Mouse (Mus musculus): ENCODE data around the gene Eef1akmt3. TPM values are rescaled to one million over a fixed set of nuclear protein-coding genes. Genes with fewer than 3 reads are reported as not detected.
A peak's percentile ranks its signal among the peaks of the same experiment; 100 is the strongest.
"Not testable (repeated sequence)": the region's sequence is repeated elsewhere in the genome, so short reads cannot be mapped to it uniquely, and the experiment has no call there.

Gene Eef1akmt3
- polyA plus RNA-seq, 1 experiment from 2014 or later = not detected

- Histone ChIP-seq H3K79me2 (ENCODE audit: inconsistent target) (peaks cover 32% of the 10 kb centered on the region), H3K27ac (peak within 1 kb of the TSS; percentile 87), H3K4me3 (ENCODE audit: inconsistent target) (peak within 1 kb of the TSS; percentile 69), H3K36me3 (ENCODE audit: inconsistent target) (peaks cover 34% of the 10 kb centered on the region)
- under 1% methylated on average over 46 of the region's 46 CpGs for WGBS (ENCODE audit: missing documents)
Measured at GRCm38 (mm10) chr10:127063239-127063872, 22.0 kb upstream of the Eef1akmt3 start, which contains the start of gene Cdk4. Cdk4 (plus strand) TSS chr10:127063534.

GRCm38 (mm10) chr10:127062503-127062902 is 21.2 kb upstream of the Eef1akmt3 start:
- Histone ChIP-seq H3K79me2 (ENCODE audit: inconsistent target) (peaks cover 32% of the 10 kb centered on the region), H3K27ac (peak overlapping the region; percentile 62), H3K36me3 (ENCODE audit: inconsistent target) (peaks cover 28% of the 10 kb centered on the region), H3K4me3 (ENCODE audit: inconsistent target) (no peak overlapping the region)
- WGBS (ENCODE audit: missing documents) = 39% methylated on average over 5 of the region's 5 CpGs

- Histone ChIP-seq H3K36me3 (ENCODE audit: inconsistent target) (peaks cover 24% of the 10 kb centered on the region), H3K27ac (peak overlapping the region; percentile 62), H3K79me2 (ENCODE audit: inconsistent target) (peaks cover 32% of the 10 kb centered on the region)
- 95% methylated on average over 2 of the region's 4 CpGs for WGBS (ENCODE audit: missing documents)
- not testable (repeated sequence) for H3K4me3 ChIP-seq (ENCODE audit: inconsistent target)
Measured at GRCm38 (mm10) chr10:127062101-127062500, 20.8 kb upstream of the Eef1akmt3 start.

GRCm38 (mm10) chr10:127061513-127061912 is 20.2 kb upstream of the Eef1akmt3 start:
- H3K4me3 ChIP-seq (ENCODE audit: inconsistent target) = no peak overlapping the region
- H3K36me3 ChIP-seq (ENCODE audit: inconsistent target) = peaks cover 18% of the 10 kb centered on the region
- 82% methylated on average over 2 of the region's 2 CpGs for WGBS (ENCODE audit: missing documents)
- peaks cover 29% of the 10 kb centered on the region for H3K79me2 ChIP-seq (ENCODE audit: inconsistent target)
- no peak overlapping the region for H3K27ac ChIP-seq

GRCm38 (mm10) chr10:127061085-127061484 is 19.8 kb upstream of the Eef1akmt3 start:
- Histone ChIP-seq H3K27ac (no peak overlapping the region), H3K36me3 (ENCODE audit: inconsistent target) (peaks cover 13% of the 10 kb centered on the region), H3K79me2 (ENCODE audit: inconsistent target) (peaks cover 26% of the 10 kb centered on the region), H3K4me3 (ENCODE audit: inconsistent target) (no peak overlapping the region)
- 91% methylated on average over 5 of the region's 5 CpGs for WGBS (ENCODE audit: missing documents)

- peaks cover 18% of the 10 kb centered on the region for H3K79me2 ChIP-seq (ENCODE audit: inconsistent target)
- peak within 1 kb of the TSS; percentile 11 for H3K4me3 ChIP-seq (ENCODE audit: inconsistent target)
- H3K36me3 ChIP-seq (ENCODE audit: inconsistent target) = peaks cover 5% of the 10 kb centered on the region; the same call in 1 of the 2 replicates
- 7% methylated on average over 51 of the region's 72 CpGs for WGBS (ENCODE audit: missing documents)
- H3K27ac ChIP-seq = no peak within 1 kb of the TSS
Measured at GRCm38 (mm10) chr10:127059968-127060916, 18.9 kb upstream of the Eef1akmt3 start, which contains the start of gene March9. March9 (minus strand) TSS chr10:127060184.

GRCm38 (mm10) chr10:127059174-127059967 is 18.1 kb upstream of the Eef1akmt3 start:
- H3K4me3 ChIP-seq (ENCODE audit: inconsistent target) = no peak overlapping the region
- H3K27ac ChIP-seq = no peak overlapping the region
- peaks cover 9% of the 10 kb centered on the region for H3K79me2 ChIP-seq (ENCODE audit: inconsistent target)
- no peaks in the 10 kb centered on the region for H3K36me3 ChIP-seq (ENCODE audit: inconsistent target)
- WGBS (ENCODE audit: missing documents) = 0% methylated on average over 44 of the region's 92 CpGs

GRCm38 (mm10) chr10:127058708-127059107 is 17.4 kb upstream of the Eef1akmt3 start:
- Histone ChIP-seq H3K36me3 (ENCODE audit: inconsistent target) (no peaks in the 10 kb centered on the region), H3K4me3 (ENCODE audit: inconsistent target) (no peak overlapping the region), H3K79me2 (ENCODE audit: inconsistent target) (peaks cover 3% of the 10 kb centered on the region), H3K27ac (no peak overlapping the region)
- 25% methylated on average over 8 of the region's 8 CpGs for WGBS (ENCODE audit: missing documents)

- no peak overlapping the region for H3K4me3 ChIP-seq (ENCODE audit: inconsistent target)
Measured at GRCm38 (mm10) chr10:127058161-127058560, 16.8 kb upstream of the Eef1akmt3 start.

GRCm38 (mm10) chr10:127056490-127056889 is 15.2 kb upstream of the Eef1akmt3 start:
- Histone ChIP-seq H3K27ac (no peak overlapping the region), H3K4me3 (ENCODE audit: inconsistent target) (no peak overlapping the region), H3K79me2 (ENCODE audit: inconsistent target) (no peaks in the 10 kb centered on the region), H3K36me3 (ENCODE audit: inconsistent target) (no peaks in the 10 kb centered on the region)
- WGBS (ENCODE audit: missing documents) = 88% methylated on average over 15 of the region's 20 CpGs

More at GRCm38 (mm10) chr10:127058161-127058560, 16.8 kb upstream of the Eef1akmt3 start:
- no peak overlapping the region for H3K27ac ChIP-seq
- no peaks in the 10 kb centered on the region for H3K79me2 ChIP-seq (ENCODE audit: inconsistent target)
- H3K36me3 ChIP-seq (ENCODE audit: inconsistent target) = no peaks in the 10 kb centered on the region
- WGBS (ENCODE audit: missing documents) = 5% methylated on average over 9 of the region's 9 CpGs

- no peaks in the 10 kb centered on the region for H3K79me2 ChIP-seq (ENCODE audit: inconsistent target)
- WGBS (ENCODE audit: missing documents) = 14% methylated on average over 8 of the region's 8 CpGs
- no peak overlapping the region for H3K27ac ChIP-seq
- no peaks in the 10 kb centered on the region for H3K36me3 ChIP-seq (ENCODE audit: inconsistent target)
- no peak overlapping the region for H3K4me3 ChIP-seq (ENCODE audit: inconsistent target)
Measured at GRCm38 (mm10) chr10:127055406-127055805, 14.1 kb upstream of the Eef1akmt3 start.

GRCm38 (mm10) chr10:127054646-127055045 is 13.3 kb upstream of the Eef1akmt3 start:
- no peak overlapping the region for H3K4me3 ChIP-seq (ENCODE audit: inconsistent target)
- WGBS (ENCODE audit: missing documents) = 97% methylated on average over 4 of the region's 4 CpGs
- H3K36me3 ChIP-seq (ENCODE audit: inconsistent target) = no peaks in the 10 kb centered on the region
- no peaks in the 10 kb centered on the region for H3K79me2 ChIP-seq (ENCODE audit: inconsistent target)
- H3K27ac ChIP-seq = no peak overlapping the region

GRCm38 (mm10) chr10:127050119-127050474 is 8.8 kb upstream of the Eef1akmt3 start:
- Histone ChIP-seq H3K79me2 (ENCODE audit: inconsistent target) (no peaks in the 10 kb centered on the region), H3K4me3 (ENCODE audit: inconsistent target) (no peak overlapping the region), H3K36me3 (ENCODE audit: inconsistent target) (no peaks in the 10 kb centered on the region), H3K27ac (no peak overlapping the region)
- WGBS (ENCODE audit: missing documents) = 5% methylated on average over 10 of the region's 10 CpGs

- H3K36me3 ChIP-seq (ENCODE audit: inconsistent target) = no peaks in the 10 kb centered on the region
- H3K4me3 ChIP-seq (ENCODE audit: inconsistent target) = no peak overlapping the region
Measured at GRCm38 (mm10) chr10:127049395-127050118, 8.2 kb upstream of the Eef1akmt3 start.

More at GRCm38 (mm10) chr10:127049395-127050118, 8.2 kb upstream of the Eef1akmt3 start:
- WGBS (ENCODE audit: missing documents) = 4% methylated on average over 29 of the region's 29 CpGs
- Histone ChIP-seq H3K79me2 (ENCODE audit: inconsistent target) (no peaks in the 10 kb centered on the region), H3K27ac (no peak overlapping the region)

Data from macrophage (primary cell).